Mouse (Mus musculus) c-Kit-negative CD71-positive TER-119-positive erythroid progenitor cells, embryonic 14.5 days (primary cell): ENCODE data around the gene Mcu.

Experiments
- DNase-seq: peaks from one replicate; pipeline ENCODE4 v3.0.0-alpha.2; 2013; ENCODE audit warnings: low read depth, low spot score

The Mcu gene

GRCm38 (mm10) chr10:59616522-59616921, at the start of gene Mcu:
Gene Mcu (minus strand): TSS chr10:59616692.
- peak; percentile 90 for DNase-seq

GRCm38 (mm10) chr10:59665503-59666291, 49.2 kb upstream of the Mcu start:
- no peak for DNase-seq

GRCm38 (mm10) chr10:59664765-59665164, 48.3 kb upstream of the Mcu start:
- DNase-seq = no peak

DNA sequence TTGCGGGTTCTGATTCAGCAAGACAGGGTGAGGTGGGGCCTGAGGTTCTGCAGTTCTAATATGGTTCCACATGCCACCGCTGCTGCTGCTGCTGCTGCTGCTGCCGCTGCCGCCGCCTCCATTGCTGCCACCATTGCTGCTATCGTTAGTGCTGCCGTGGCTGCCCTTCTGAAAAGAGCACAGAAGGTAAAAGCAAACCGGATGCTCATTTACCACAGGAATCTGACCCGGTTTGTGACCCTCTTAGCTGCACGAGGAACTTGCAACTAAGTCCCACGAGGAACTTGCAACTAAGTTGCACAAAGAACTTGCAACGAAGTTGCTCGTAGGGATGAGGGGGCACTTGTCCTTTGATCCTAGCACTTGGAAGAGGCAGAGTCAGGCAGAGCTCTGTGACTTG, 40.3 kb upstream of the Mcu start:
- no peak for DNase-seq

DNA sequence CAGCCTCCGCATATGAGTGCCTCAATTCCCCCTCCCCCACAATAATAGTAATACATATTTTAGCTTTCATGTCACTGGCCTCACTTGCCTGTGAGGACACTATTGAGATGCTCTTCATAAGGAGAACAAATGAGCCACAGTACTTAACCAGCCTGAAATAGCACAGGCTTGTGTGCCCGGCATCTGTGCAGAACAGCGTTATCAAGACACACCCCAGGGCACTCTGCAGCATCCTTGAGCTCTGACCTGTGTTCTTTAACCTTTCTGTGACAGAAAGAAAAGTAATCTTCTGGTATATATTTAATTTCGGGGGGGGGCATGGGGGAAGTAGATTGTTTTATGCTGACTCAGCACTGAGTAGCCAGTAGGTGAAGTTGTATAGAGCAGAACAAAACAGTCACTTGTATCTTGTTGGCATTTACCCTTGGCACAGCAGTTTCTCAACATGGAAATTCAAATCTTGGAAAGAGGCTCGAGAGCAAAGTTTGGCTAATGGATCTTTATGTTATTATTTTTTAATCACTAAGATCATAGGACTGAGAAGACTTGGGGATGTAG, 30.4 kb upstream of the Mcu start:
- no peak for DNase-seq

- no peak for DNase-seq
Measured at GRCm38 (mm10) chr10:59645153-59645552, 28.7 kb upstream of the Mcu start.

GRCm38 (mm10) chr10:59644710-59645109, 28.2 kb upstream of the Mcu start:
- no peak for DNase-seq

DNA sequence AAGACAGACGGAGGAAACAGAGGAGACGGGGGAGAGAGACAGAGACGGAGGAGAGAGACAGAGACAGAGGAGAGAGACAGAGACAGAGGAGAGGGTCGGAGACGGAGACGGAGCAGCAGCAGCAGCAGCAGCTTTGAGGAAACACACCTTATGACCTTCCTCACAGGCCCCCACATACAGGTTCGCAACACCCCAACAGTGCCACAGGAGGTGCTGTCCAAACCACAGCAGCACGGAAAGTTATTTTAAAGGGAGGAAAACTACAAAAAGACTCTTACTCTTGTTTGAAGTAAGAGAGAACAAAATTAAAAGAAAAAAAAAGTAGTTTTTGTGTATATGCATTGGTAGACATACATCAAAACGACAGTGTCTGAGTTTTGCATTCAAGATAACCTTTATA, 27.2 kb upstream of the Mcu start:
- DNase-seq = no peak

DNA sequence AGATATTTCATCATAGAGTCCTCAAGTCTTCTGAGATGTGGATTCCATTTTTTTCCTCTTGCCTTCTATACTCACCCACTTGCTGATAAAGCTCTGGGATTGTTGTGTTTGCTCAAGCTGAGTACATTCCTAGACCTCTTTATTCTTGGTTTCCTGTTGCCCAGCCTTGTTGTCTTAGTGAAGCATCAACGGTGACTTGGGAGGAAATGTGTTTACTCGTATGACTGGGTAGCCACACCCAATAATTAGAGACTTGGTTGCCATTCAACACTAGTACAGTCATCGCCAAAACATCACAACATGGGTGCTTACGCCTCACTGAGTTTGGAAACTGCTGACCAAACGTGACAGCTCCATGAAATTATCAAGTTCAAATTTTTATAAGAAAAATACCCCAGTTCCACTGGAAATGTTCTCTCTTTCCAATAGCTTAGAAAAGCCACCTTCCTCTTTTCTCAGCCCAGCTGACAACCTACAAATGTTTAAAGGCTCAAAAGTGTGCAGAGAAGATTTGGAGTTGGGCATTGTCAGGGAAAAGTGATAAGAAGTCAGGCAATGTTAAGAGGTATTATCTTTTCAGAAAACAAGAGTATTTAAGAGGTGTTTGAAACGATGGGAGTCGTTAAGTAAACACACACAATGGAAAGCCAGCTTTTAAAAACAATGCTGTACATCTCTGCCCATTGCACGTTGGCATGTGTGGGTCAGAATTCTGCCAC, 26.3 kb upstream of the Mcu start:
- no peak for DNase-seq

- DNase-seq = no peak
Measured at GRCm38 (mm10) chr10:59638576-59638975, 22.1 kb upstream of the Mcu start.

DNA sequence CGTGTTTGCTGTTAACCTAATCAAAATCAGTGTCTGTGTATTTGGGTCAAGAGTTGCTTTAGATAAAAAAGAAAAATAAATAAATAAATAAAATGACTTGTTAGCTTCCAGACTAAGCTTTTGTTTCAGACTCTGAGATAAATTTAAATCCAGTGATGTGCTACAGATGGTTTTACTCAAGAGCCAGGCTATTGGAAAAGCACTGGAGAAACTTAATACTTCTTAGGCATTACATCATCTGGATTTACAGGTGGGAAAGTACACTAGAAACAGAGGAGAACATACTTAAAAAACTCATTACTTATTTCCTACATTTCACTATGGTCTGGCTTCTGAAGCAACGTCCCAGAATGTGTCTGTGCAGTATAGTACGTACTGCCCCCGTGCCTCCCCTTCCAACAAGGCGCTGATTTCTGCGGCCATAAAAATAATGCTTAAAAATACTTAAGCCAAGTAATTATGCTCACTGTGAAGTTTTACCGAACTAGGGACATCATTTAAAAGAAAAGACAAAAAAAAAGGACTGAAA, 21.2 kb upstream of the Mcu start:
- no peak for DNase-seq

GRCm38 (mm10) chr10:59636751-59637533, 20.4 kb upstream of the Mcu start:
- no peak for DNase-seq

GRCm38 (mm10) chr10:59636048-59636447, 19.6 kb upstream of the Mcu start:
- no peak for DNase-seq

DNA sequence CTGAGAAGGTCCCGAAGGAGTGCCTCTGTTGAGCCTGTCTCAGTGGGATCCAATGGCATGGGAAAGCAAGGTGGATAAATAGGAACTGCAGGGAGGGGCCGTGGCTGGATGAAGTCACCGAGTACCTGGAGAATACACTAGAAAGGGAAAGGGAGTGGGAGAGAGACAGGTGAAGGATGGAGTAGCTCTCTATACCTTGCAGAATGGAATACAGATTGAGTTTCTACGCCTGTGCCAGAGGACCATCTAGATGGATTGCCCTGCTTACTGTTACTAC, 13.0 kb upstream of the Mcu start:
- DNase-seq = no peak

GRCm38 (mm10) chr10:59628641-59629505, 12.4 kb upstream of the Mcu start:
- no peak for DNase-seq

DNA sequence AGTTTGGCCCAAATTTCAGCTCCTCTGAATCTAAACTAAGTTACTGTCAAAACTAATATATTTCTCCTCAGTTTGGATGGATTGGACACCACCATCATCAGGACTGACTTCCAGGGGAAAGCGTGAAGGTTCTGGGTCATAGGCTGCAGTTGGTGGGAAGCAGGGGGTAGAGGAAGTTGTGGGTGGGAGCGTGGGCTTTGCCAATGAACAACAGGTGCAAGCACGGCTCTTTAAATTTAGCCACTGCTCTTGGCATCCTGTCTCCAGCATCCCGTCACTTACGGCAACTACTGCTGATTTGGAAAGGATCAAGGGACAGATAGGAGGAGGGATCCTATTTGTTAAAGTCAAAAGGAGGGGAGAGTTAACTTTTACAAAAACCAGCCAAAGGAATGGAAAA, 7.0 kb upstream of the Mcu start:
- DNase-seq = no peak

DNA sequence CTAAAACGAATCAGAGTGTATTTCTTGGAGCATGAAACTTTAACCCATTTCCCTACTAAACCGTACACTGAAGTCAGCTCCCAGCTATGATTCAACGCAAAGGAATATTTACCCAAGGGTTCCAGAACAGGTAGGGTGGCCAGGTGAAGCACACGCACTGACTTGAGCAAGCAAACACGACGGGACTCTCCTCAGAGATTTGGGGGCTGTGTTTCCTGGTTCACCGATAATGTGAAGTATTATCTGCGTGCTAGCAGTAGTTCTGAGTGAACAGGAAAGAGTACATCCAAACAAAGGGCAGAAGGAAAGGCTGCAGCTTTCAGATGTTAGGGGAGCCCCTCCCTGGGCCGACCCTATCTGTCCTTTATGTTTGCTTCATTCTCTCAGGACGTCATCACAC, 4.9 kb upstream of the Mcu start:
- DNase-seq = no peak

DNA sequence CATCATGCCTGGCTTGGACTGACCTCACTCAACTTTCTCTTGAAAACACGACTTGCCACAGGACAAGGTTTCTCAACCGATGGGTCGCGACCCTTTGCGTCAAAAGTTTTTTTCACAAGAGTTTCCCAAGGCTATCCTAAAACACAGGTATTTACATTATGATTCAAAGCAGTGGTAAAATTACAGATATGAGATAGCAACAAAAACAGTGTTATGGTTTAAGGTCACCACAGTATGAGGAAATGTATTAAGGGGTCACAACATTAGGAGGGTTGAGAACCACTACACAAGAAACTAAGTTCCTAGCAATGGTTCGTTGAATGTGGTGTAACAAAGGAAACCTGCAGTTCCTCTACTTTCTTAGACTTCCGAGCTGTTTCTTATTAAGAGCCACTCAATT, 1.3 kb upstream of the Mcu start:
- no peak for DNase-seq

- DNase-seq = no peak
Measured at GRCm38 (mm10) chr10:59615981-59616520, 441 bp downstream of the Mcu start, which contains the start of gene Gm10322. Gene Gm10322 (plus strand): TSS chr10:59616063.

DNA sequence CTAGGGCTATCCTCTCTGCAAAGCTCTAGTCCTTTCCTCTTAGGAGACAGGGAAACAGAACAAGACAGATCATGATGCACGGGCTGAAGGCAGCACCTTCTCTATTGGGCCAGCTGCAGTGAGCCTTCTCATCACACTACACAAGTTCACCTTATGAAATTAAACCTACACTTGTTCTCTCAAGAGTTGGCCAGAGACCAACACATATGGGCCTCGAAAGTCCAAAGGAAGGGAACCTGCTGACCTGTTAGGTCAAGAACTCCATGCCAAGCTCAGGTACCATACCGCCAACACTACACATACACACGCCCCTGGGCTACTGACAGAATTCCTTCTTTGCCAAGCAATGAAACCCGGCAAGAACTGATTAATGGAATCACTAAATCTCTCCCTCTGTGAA, 1.1 kb downstream of the Mcu start:
- no peak for DNase-seq

GRCm38 (mm10) chr10:59614141-59614540, 2.4 kb downstream of the Mcu start:
- DNase-seq = no peak
